Mouse (Mus musculus) olfactory bulb, adult 2 months (tissue): ENCODE results near the gene Pitx2.

Experiments
- CTCF ChIP-seq: fragments of 200-500 bp; IDR thresholded peaks from 2 replicates; pipeline ENCODE4 v1.5.1; 2012; ENCODE audit warnings: low read depth, mild to moderate bottlenecking, low read length, moderate library complexity; ENCODE audit not compliant: insufficient read depth
- POLR2A ChIP-seq: fragments of 200-500 bp; IDR thresholded peaks from 2 replicates; pipeline ENCODE4 v1.6.1; 2012; ENCODE audit warnings: mild to moderate bottlenecking, low read depth, low read length, moderate library complexity; ENCODE audit not compliant: insufficient read depth

DNA sequence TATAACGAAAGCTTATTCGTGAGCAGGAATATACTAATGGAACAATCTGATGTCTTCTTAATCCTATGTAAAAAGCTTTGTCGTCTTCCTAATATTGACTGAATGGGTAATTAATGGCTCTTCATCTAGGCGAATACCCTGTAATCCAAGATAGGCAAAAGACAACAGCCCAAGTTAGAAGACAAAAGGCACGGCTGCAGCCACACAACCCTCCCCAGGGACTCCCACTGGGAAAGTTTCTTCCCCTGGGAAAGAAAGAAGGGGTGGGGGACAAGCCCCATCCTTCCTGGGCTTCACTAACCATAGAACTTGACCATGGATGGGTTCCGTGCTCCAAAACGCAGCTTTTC is 8.3 kb downstream of the Pitx2 start:
- TF ChIP-seq CTCF (no peak), POLR2A (no peak)
